Comparison of ENCODE assay signal across 8 mouse cellular contexts in genomic region chr11:44617734-44618586, GRCm38 (mm10). TPM values are rescaled to one million over a fixed set of nuclear protein-coding genes. Genes with fewer than 3 reads are reported as not detected.
DNase-seq lines count a peak whose midpoint lies in the region; ATAC-seq and TF ChIP-seq lines count a peak whose summit lies in the region.

No protein-coding gene starts in this region.

- DNase-seq in spleen, adult 18-20 months: peak; percentile 58 to 63
- DNase-seq in spleen, adult 12 weeks (ENCODE audit: low spot score): no peak
- peak; percentile 65 to 72 for DNase-seq in heart, adult 18-20 months
- DNase-seq in liver, postnatal 0 days: peak; percentile 26
- peak; percentile 60 for DNase-seq in ovary, postnatal 36 days (ENCODE audit: low spot score)

- WGBS in intestine, postnatal 0 days: under 1% methylated on average over 52 of the region's 55 CpGs
- under 1% methylated on average over 47 of the region's 55 CpGs for WGBS in liver, postnatal 0 days (ENCODE audit: insufficient replicate concordance)

- no peaks in the 10 kb centered on the region for H3K9me3 ChIP-seq in intestine, postnatal 0 days (ENCODE audit: control insufficient read depth)
- H3K9me3 ChIP-seq in liver, postnatal 0 days (ENCODE audit: low read length): no peaks in the 10 kb centered on the region

- 0 out of 2 replicates have a peak, but pooled peaks have one; percentile 12 for ATAC-seq in common myeloid progenitor, adult 5-6 weeks (replicated peaks; ENCODE audit: low read depth, poor library complexity, severe bottlenecking)
- no peak for ATAC-seq in intestine, postnatal 0 days
- no peak for ATAC-seq in liver, postnatal 0 days
- ATAC-seq in megakaryocyte-erythroid progenitor cell, adult 5-6 weeks (replicated peaks; ENCODE audit: low FRiP score, low TSS enrichment, poor library complexity, severe bottlenecking): no peak

- H3K36me3 ChIP-seq in intestine, postnatal 0 days (ENCODE audit: control insufficient read depth, insufficient read depth): no peaks in the 10 kb centered on the region
- H3K36me3 ChIP-seq in liver, postnatal 0 days (replicated peaks; ENCODE audit: insufficient read depth, low read length): no peaks in the 10 kb centered on the region

- H3K4me1 ChIP-seq in intestine, postnatal 0 days (replicated peaks; ENCODE audit: control insufficient read depth, insufficient read depth, low read length): no peaks in the 10 kb centered on the region
- H3K4me1 ChIP-seq in liver, postnatal 0 days (ENCODE audit: insufficient read depth): no peaks in the 10 kb centered on the region; the same call in 1 of the 2 replicates

- no peak overlapping the region; the same call in 1 of the 2 replicates for H3K27ac ChIP-seq in intestine, postnatal 0 days (ENCODE audit: low read depth, low read length)
- H3K27ac ChIP-seq in liver, postnatal 0 days (ENCODE audit: low read depth): peak overlapping the region; percentile 34; the same call in 1 of the 2 replicates

- TF ChIP-seq CTCF in intestine, postnatal 0 days (IDR thresholded peaks at IDR 0.05; ENCODE audit: low read depth): no peak
- TF ChIP-seq CTCF in liver, postnatal 0 days (IDR thresholded peaks at IDR 0.05; ENCODE audit: low read depth): no peak

- H3K27me3 ChIP-seq in intestine, postnatal 0 days (replicated peaks; ENCODE audit: control insufficient read depth, insufficient read depth, low read length): peaks cover 85% of the 10 kb centered on the region
- peaks cover 81% of the 10 kb centered on the region for H3K27me3 ChIP-seq in liver, postnatal 0 days (ENCODE audit: insufficient read depth, low read length)

- H3K9ac ChIP-seq in intestine, postnatal 0 days (ENCODE audit: low read depth, low read length): peak overlapping the region; percentile 40
- H3K9ac ChIP-seq in liver, postnatal 0 days (replicated peaks): peak overlapping the region; percentile 61

- H3K4me2 ChIP-seq in intestine, postnatal 0 days (replicated peaks; ENCODE audit: low read depth): peak overlapping the region; percentile 61
- H3K4me2 ChIP-seq in liver, postnatal 0 days (ENCODE audit: low read depth, low read length): peak overlapping the region; percentile 68

- peak overlapping the region; percentile 52 for H3K4me3 ChIP-seq in intestine, postnatal 0 days (ENCODE audit: low read depth, low read length)
- H3K4me3 ChIP-seq in liver, postnatal 0 days (ENCODE audit: low read depth, low read length): peak overlapping the region; percentile 52

- TF ChIP-seq EP300 in liver, postnatal 0 days (IDR thresholded peaks at IDR 0.05; ENCODE audit: low read depth): no peak

RNA-seq across cellular contexts. Expression of gene Ebf1, which starts 0.8 kb away (rescaled TPM):
- not detected in 2 replicates for total RNA-seq in common myeloid progenitor, adult 5-6 weeks (2017)
- 10 to 100 TPM in 1 of 2 experiments, 1 to 10 TPM in 1; 9.9 to 12.9 TPM for total RNA-seq in heart, adult 18-20 months (2021)
- polyA plus RNA-seq in intestine, postnatal 0 days (2015; fragmentation: Nextera tagmentation; extraction: Ambion mirVana): 4.0 and 4.3 TPM in 2 replicates
- 4.6 and 5.0 TPM in 2 replicates for polyA plus RNA-seq in liver, postnatal 0 days (2015; fragmentation: Nextera tagmentation; extraction: Ambion mirVana)
- total RNA-seq in megakaryocyte-erythroid progenitor cell, adult 5-6 weeks (2014; fragmentation: Nextera tagmentation): 4.0 and 26.9 TPM in 2 replicates
- 2.9 TPM in 1 of 2 replicates, not detected in the other for total RNA-seq in megakaryocyte-erythroid progenitor cell, adult 5-6 weeks (2017)
